Mouse (Mus musculus) small intestine, adult 2 months (tissue): Measurements from ENCODE around the gene Cbr2.

ENCODE experiments used
- CTCF ChIP-seq: fragments of 200-500 bp; IDR thresholded peaks from 2 replicates; pipeline ENCODE4 v1.5.1; 2012; ENCODE audit warnings: low read depth, mild to moderate bottlenecking, control low read depth, inconsistent platforms, low read length, moderate library complexity, mixed read lengths; ENCODE audit not compliant: insufficient replicate concordance, insufficient read length; ENCODE audit errors: extremely low read depth
- POLR2A ChIP-seq: fragments of 200-500 bp; IDR thresholded peaks from 2 replicates; pipeline ENCODE4 v1.6.1; 2012; ENCODE audit warnings: low read depth, mild to moderate bottlenecking, control low read depth, inconsistent platforms, low read length, moderate library complexity

DNA sequence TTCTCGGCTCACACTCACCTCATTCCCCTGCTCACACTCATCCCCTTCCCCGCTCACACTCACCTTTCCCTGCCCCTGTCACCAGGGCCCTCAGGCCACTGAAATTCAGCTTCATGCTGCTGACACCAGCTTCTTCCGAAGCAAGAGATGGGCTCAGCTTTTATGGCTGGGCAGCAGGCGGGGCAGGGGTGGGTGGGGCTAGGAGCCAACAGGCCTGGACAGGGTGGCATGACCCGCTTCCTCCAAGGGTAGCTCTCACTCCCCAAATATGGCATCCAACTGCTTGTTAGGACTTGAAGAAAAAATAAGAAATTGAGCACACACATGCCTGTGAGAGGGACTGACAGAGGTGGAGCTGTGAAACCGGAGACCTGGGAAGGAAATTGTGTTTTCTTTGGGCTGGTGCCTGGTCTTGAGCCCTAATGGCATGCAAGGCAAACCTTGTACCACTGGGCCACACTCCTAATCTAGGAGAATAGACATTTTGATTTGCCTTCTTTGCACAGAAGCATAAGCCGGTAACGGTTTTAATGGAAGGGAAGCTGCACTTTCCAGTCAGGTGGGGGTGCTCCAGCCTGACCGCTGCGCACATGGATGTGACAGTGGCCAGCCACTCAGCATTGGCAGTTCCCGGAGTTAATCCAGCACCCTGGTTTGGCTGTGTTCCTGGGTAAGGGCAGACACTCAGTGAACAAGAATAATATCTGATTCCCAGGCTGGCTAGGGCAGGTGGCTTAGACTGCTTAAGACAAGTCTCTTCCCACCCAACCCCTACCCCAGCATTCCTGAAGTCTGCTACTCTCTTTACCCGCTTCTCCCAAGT, at the start of gene Cbr2:
- TF ChIP-seq CTCF (no peak), POLR2A (no peak)
